Mouse (Mus musculus) limb, embryonic 14.5 days (tissue): ENCODE measurements around the gene Fbxl20. TPM values are rescaled to one million over a fixed set of nuclear protein-coding genes. Genes with fewer than 3 reads are reported as not detected.
"Not testable (repeated sequence)": the region's sequence is repeated elsewhere in the genome, so short reads cannot be mapped to it uniquely, and the experiment has no call there.

Source experiments
- ATAC-seq: fragments of 200-750 bp; cut with Nextera tagmentation; 2 replicates; pipeline ENCODE4 v1.8.0; 2017; ENCODE audit warnings: low read depth, moderate number of reproducible peaks, moderate TSS enrichment; ENCODE audit not compliant: low FRiP score
- DNase-seq: peaks from one replicate; pipeline ENCODE4 v3.0.0-alpha.2; 2015; ENCODE audit warnings: low spot score
- H3K27ac ChIP-seq: fragments of 300-500 bp; sonication (generic); replicated peaks from 2 replicates; pipeline ENCODE4 v1.5.1; 2014; ENCODE audit warnings: low read depth, mild to moderate bottlenecking, low read length, moderate library complexity, mixed read lengths
- H3K27me3 ChIP-seq: fragments of 300-500 bp; sonication (generic); 2 replicates; pipeline ENCODE4 v1.6.1; 2014; ENCODE audit warnings: low read length, mixed read lengths; ENCODE audit not compliant: control insufficient read depth, insufficient read depth
- H3K36me3 ChIP-seq: fragments of 300-500 bp; sonication (generic); 2 replicates; pipeline ENCODE4 v1.6.1; 2014; ENCODE audit warnings: mild to moderate bottlenecking, low read length, moderate library complexity, mixed read lengths; ENCODE audit not compliant: control insufficient read depth, insufficient read depth
- H3K4me1 ChIP-seq: fragments of 300-500 bp; sonication (generic); 2 replicates; pipeline ENCODE4 v1.6.1; 2014; ENCODE audit warnings: antibody characterized with exemption, low read length, mixed read lengths; ENCODE audit not compliant: control insufficient read depth, insufficient read depth
- H3K4me2 ChIP-seq: fragments of 300-500 bp; sonication (generic); replicated peaks from 2 replicates; pipeline ENCODE4 v1.6.1; 2014; ENCODE audit warnings: low read depth, mild to moderate bottlenecking, low read length, moderate library complexity; ENCODE audit not compliant: severe bottlenecking
- H3K4me3 ChIP-seq: fragments of 300-500 bp; sonication (generic); replicated peaks from 2 replicates; pipeline ENCODE4 v1.5.1; 2014; ENCODE audit warnings: low read length
- H3K9ac ChIP-seq: fragments of 300-500 bp; sonication (generic); 2 replicates; pipeline ENCODE4 v1.6.1; 2014; ENCODE audit warnings: mild to moderate bottlenecking, low read depth, low read length, moderate library complexity; ENCODE audit not compliant: severe bottlenecking
- H3K9me3 ChIP-seq: fragments of 300-500 bp; sonication (generic); 2 replicates; pipeline ENCODE4 v1.6.1; 2016; ENCODE audit warnings: low read length; ENCODE audit not compliant: control insufficient read depth
- POLR2A ChIP-seq: fragments of 200-500 bp; IDR thresholded peaks from 2 replicates; pipeline ENCODE4 v1.8.0; 2012; ENCODE audit warnings: inconsistent platforms, mild to moderate bottlenecking, moderate library complexity, borderline replicate concordance; ENCODE audit not compliant: insufficient read depth, insufficient read length; ENCODE audit errors: extremely low read depth
- WGBS: fragments of 180-500 bp; shearing (Covaris S2); extraction: QIAGEN DNeasy Blood & Tissue Kit; methylation state at CpG from one replicate; pipeline ENCODE4 v1.1.7; 2014; 5-methylcytosine and 5-hydroxymethylcytosine counted together
- polyA plus RNA-seq, 2 experiments: library from polyadenylated mRNA; depleted of rRNA in 1 of 2; stranded (reverse) in 1 of 2; unstranded in 1 of 2; fragments of >200 nt; fragmentation: Nextera tagmentation in 1 of 2; extraction: Ambion mirVana in 1 of 2; gene quantifications; 2 replicates each; pipeline versions ENCODE4 v1.2.1 to v1.2.3; 2012 to 2014

Gene Fbxl20
- polyA plus RNA-seq (2012; rRNA removed) (18.4 and 22.5 TPM in 2 replicates), polyA plus RNA-seq (2014; fragmentation: Nextera tagmentation; extraction: Ambion mirVana) (17.8 and 18.4 TPM in 2 replicates)

- DNase-seq: peak; percentile 95
- Histone ChIP-seq H3K9ac (peak within 1 kb of the TSS; percentile 90), H3K36me3 (peaks cover 18% of the 10 kb centered on the region), H3K4me3 (peak within 1 kb of the TSS; percentile 96), H3K27ac (peak within 1 kb of the TSS; percentile 87), H3K27me3 (no peaks in the 10 kb centered on the region), H3K9me3 (no peaks in the 10 kb centered on the region), H3K4me2 (peak within 1 kb of the TSS; percentile 83), H3K4me1 (peaks cover 14% of the 10 kb centered on the region)
- TF ChIP-seq POLR2A: peak; percentile 63; the same call in 1 of the 2 replicates
- ATAC-seq: peak; percentile 91
- under 1% methylated on average over 41 of the region's 65 CpGs for WGBS
Measured at GRCm38 (mm10) chr11:98149786-98150624, at the start of gene Fbxl20. Gene Fbxl20 (minus strand): TSS chr11:98150403.

DNA sequence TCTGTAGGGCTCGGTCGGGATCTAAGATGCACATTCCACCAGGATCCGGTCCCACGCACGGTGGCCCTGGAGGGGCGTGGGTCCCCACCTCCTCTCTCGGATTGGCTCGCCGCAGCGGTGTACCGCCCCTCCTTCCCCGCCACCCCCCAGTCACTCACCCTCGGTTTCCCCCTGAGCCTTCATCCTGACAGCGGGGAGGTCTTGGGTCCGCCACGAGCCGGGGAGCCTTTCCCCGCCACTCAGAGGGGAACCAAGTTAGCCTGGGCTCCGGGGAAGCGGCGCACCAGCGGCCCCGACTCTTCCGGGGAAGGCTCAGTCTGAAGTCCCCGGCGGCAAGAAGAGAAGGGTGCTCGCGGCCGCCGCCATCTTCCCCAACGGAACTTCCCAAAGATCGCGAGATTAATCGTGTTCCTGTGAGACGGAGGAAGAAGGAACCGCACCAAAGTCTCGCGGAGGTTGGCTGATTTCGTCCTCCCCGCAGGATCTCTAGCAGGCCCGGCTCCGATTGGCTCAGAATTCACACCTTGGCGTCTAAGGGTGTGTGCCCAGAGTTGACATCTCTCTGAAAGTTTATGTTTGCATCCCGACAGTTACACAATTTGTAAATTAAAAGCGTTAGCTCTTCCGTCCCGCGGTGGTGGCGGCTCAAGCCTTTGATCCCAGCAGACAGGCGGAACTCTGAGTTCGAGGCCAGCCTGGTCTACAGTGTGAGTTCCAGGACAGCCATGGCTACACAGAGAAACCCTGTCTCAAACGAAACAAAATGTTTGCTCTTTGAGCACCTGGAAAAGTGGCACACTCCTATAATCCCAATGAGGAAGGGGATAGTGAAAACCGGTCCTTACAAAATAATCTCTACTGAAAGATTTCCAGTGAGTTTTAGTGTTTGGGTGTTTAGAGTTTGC lies 43.0 kb upstream of the Fbxl20 start, which contains the start of gene Med1:
Gene Med1, minus strand, starts transcription at position 393 of the 905 bp plus-strand sequence.
- H3K27me3 ChIP-seq: no peaks in the 10 kb centered on the region
- peak within 1 kb of the TSS; percentile 86 for H3K27ac ChIP-seq
- H3K36me3 ChIP-seq: peaks cover 18% of the 10 kb centered on the region
- TF ChIP-seq POLR2A: peak; percentile 55; the same call in 1 of the 2 replicates
- DNase-seq: peak; percentile 99
- H3K4me3 ChIP-seq: peak within 1 kb of the TSS; percentile 79
- H3K9ac ChIP-seq: peak within 1 kb of the TSS; percentile 89
- under 1% methylated on average over 48 of the region's 53 CpGs for WGBS
- ATAC-seq: peak; percentile 96
- H3K4me1 ChIP-seq: peaks cover 10% of the 10 kb centered on the region
- H3K4me2 ChIP-seq: peak within 1 kb of the TSS; percentile 83
- H3K9me3 ChIP-seq: no peaks in the 10 kb centered on the region

- H3K4me1 ChIP-seq: peaks cover 10% of the 10 kb centered on the region
- no peak overlapping the region for H3K9ac ChIP-seq
- DNase-seq (no peak), ATAC-seq (no peak)
- 84% methylated on average over 5 of the region's 5 CpGs for WGBS
- no peak for TF ChIP-seq POLR2A
- peaks cover 38% of the 10 kb centered on the region for H3K36me3 ChIP-seq
- no peak overlapping the region; the same call in 1 of the 2 replicates for H3K27ac ChIP-seq
- H3K9me3 ChIP-seq: no peaks in the 10 kb centered on the region
- H3K4me3 ChIP-seq: no peak overlapping the region
- no peak overlapping the region for H3K4me2 ChIP-seq
- no peaks in the 10 kb centered on the region for H3K27me3 ChIP-seq
Measured at GRCm38 (mm10) chr11:98190820-98191219, 40.6 kb upstream of the Fbxl20 start.

- Histone ChIP-seq H3K9me3 (no peaks in the 10 kb centered on the region), H3K9ac (no peak overlapping the region), H3K4me1 (peaks cover 7% of the 10 kb centered on the region), H3K4me2 (no peak overlapping the region), H3K4me3 (no peak overlapping the region), H3K27ac (no peak overlapping the region), H3K36me3 (peaks cover 63% of the 10 kb centered on the region), H3K27me3 (no peaks in the 10 kb centered on the region)
- DNase-seq (no peak), ATAC-seq (no peak)
- WGBS: 93% methylated on average over 9 of the region's 9 CpGs
- TF ChIP-seq POLR2A: no peak
Measured at GRCm38 (mm10) chr11:98187640-98188395, 37.6 kb upstream of the Fbxl20 start.

- WGBS: 96% methylated on average over 3 of the region's 3 CpGs
- peaks cover 81% of the 10 kb centered on the region for H3K36me3 ChIP-seq
- H3K9me3 ChIP-seq, H3K27ac ChIP-seq, H3K4me2 ChIP-seq, DNase-seq, ATAC-seq, H3K4me1 ChIP-seq, H3K27me3 ChIP-seq, H3K4me3 ChIP-seq, H3K9ac ChIP-seq: not testable (repeated sequence)
Measured at GRCm38 (mm10) chr11:98182149-98182548, 31.9 kb upstream of the Fbxl20 start.
